Mouse (Mus musculus) intestine, embryonic 15.5 days (tissue): ENCODE data around the gene Aif1. TPM values are rescaled to one million over a fixed set of nuclear protein-coding genes. Genes with fewer than 3 reads are reported as not detected.

Experiments
- ATAC-seq: fragments of 200-750 bp; cut with Nextera tagmentation; 2 replicates; pipeline ENCODE4 v1.8.0; 2017; ENCODE audit warnings: moderate TSS enrichment, moderate library complexity
- H3K27ac ChIP-seq: fragments of 300-500 bp; sonication (generic); 2 replicates; pipeline ENCODE4 v1.5.1; 2015; ENCODE audit warnings: mild to moderate bottlenecking, inconsistent platforms
- H3K27me3 ChIP-seq: fragments of 300-500 bp; sonication (generic); replicated peaks from 2 replicates; pipeline ENCODE4 v1.6.1; 2015; ENCODE audit warnings: inconsistent platforms
- H3K36me3 ChIP-seq: fragments of 300-500 bp; sonication (generic); 2 replicates; pipeline ENCODE4 v1.6.1; 2015; ENCODE audit warnings: inconsistent platforms
- H3K4me1 ChIP-seq: fragments of 300-500 bp; sonication (generic); replicated peaks from 2 replicates; pipeline ENCODE4 v1.6.1; 2015; ENCODE audit warnings: inconsistent platforms
- H3K4me2 ChIP-seq: fragments of 300-500 bp; sonication (generic); replicated peaks from 2 replicates; pipeline ENCODE4 v1.6.1; 2015; ENCODE audit warnings: mild to moderate bottlenecking, inconsistent platforms
- H3K4me3 ChIP-seq: fragments of 300-500 bp; sonication (generic); replicated peaks from 2 replicates; pipeline ENCODE4 v1.5.1; 2015; ENCODE audit warnings: inconsistent platforms
- H3K9ac ChIP-seq: fragments of 300-500 bp; sonication (generic); 2 replicates; pipeline ENCODE4 v1.6.1; 2015; ENCODE audit warnings: inconsistent platforms
- H3K9me3 ChIP-seq: fragments of 300-500 bp; sonication (generic); 2 replicates; pipeline ENCODE4 v1.6.1; 2016; ENCODE audit warnings: inconsistent platforms
- WGBS: fragments of 180-500 bp; shearing (Covaris S2); methylation state at CpG from one replicate; pipeline ENCODE4 v1.1.7; 2015; 5-methylcytosine and 5-hydroxymethylcytosine counted together
- polyA plus RNA-seq: library from polyadenylated mRNA; unstranded; fragments of >200 nt; fragmentation: Nextera tagmentation; extraction: Ambion mirVana; gene quantifications from 2 replicates; pipeline ENCODE4 v1.2.1, GENCODE M21; 2015

The Aif1 gene
- 20.6 and 21.7 TPM in 2 replicates for polyA plus RNA-seq

- Histone ChIP-seq H3K4me3 (no peak within 1 kb of the TSS), H3K36me3 (no peaks in the 10 kb centered on the region), H3K27ac (no peak within 1 kb of the TSS), H3K9ac (no peak within 1 kb of the TSS), H3K4me1 (0 out of 2 replicates have a peak, but pooled peaks cover 2% of the 10 kb centered on the region), H3K9me3 (no peaks in the 10 kb centered on the region), H3K27me3 (no peaks in the 10 kb centered on the region), H3K4me2 (no peak within 1 kb of the TSS)
- 55% methylated on average over 2 of the region's 2 CpGs for WGBS
- ATAC-seq, result no peak
Observed at GRCm38 (mm10) chr17:35175968-35176367, at the start of gene Aif1. Gene Aif1, minus strand, starts transcription at chr17:35176068.

GRCm38 (mm10) chr17:35225456-35225855 is 49.6 kb upstream of the Aif1 start:
- no peak overlapping the region for H3K27ac ChIP-seq
- H3K9me3 ChIP-seq, result no peaks in the 10 kb centered on the region
- H3K27me3 ChIP-seq, result no peaks in the 10 kb centered on the region
- H3K4me3 ChIP-seq, result no peak overlapping the region
- ATAC-seq, result no peak
- no peak overlapping the region for H3K9ac ChIP-seq
- H3K4me2 ChIP-seq, result no peak overlapping the region
- WGBS, result 93% methylated on average over 5 of the region's 5 CpGs
- H3K36me3 ChIP-seq, result peaks cover 15% of the 10 kb centered on the region
- H3K4me1 ChIP-seq, result peaks cover 11% of the 10 kb centered on the region

- WGBS, result 94% methylated on average over 4 of the region's 4 CpGs
- Histone ChIP-seq H3K4me2 (no peak overlapping the region), H3K27me3 (no peaks in the 10 kb centered on the region), H3K36me3 (peaks cover 18% of the 10 kb centered on the region), H3K9ac (no peak overlapping the region), H3K9me3 (no peaks in the 10 kb centered on the region), H3K27ac (no peak overlapping the region), H3K4me3 (no peak overlapping the region), H3K4me1 (peaks cover 19% of the 10 kb centered on the region)
- ATAC-seq, result no peak
Observed at GRCm38 (mm10) chr17:35224641-35225040, 48.8 kb upstream of the Aif1 start.

GRCm38 (mm10) chr17:35222299-35222698 is 46.4 kb upstream of the Aif1 start:
- Histone ChIP-seq H3K4me3 (no peak overlapping the region), H3K9ac (no peak overlapping the region), H3K4me2 (no peak overlapping the region), H3K4me1 (peaks cover 14% of the 10 kb centered on the region), H3K9me3 (no peaks in the 10 kb centered on the region), H3K27ac (no peak overlapping the region), H3K27me3 (no peaks in the 10 kb centered on the region), H3K36me3 (peaks cover 8% of the 10 kb centered on the region; the same call in 1 of the 2 replicates)
- no peak for ATAC-seq
- WGBS, result 49% methylated on average over 6 of the region's 6 CpGs

DNA sequence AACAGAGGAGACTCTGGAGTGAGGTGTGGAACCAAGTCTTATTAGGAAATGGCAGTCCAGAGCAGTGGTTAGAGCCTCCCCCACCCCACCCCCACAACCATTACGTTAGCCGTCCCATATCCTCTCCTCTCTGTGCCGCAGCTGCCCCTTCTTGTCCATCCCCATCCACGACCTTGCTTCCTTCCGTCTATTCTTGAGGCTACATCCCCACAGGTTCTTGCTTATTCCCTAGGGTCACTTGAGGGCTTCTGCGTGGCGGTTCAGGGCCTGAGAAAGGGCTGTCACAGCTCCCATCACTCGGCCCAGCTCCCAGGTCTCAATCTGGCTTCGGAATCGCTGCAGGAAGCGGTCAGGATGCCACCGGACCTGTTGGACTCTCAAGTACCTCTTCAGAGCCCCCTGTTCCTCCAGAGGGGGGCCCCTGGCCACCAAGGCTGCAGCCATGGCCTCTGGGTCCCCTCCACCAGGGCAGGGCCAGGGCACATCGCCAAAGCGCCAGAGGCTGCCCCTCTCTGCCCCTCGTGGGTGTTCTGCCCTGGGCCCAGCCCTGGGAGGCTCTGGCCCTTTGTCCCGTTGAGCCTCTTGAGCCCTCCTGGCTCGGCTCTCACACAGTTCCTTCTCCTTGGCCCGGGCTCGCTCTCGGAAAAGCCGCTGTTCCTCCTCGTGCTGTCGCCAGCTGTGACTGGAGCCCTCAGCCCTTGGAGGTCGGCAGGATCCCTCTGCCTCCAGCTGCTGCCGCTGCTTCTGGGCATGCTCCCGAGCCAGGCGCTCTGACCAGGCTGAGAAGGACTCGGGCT is 44.5 kb upstream of the Aif1 start, which contains the start of gene Gm16181:
Gene Gm16181, plus strand, starts transcription at position 679 of the 797 bp plus-strand sequence.
- Histone ChIP-seq H3K4me3 (no peak within 1 kb of the TSS), H3K4me2 (0 out of 2 replicates have a peak within 1 kb of the TSS, but pooled peaks have one; percentile 14), H3K36me3 (peaks cover 8% of the 10 kb centered on the region; the same call in 1 of the 2 replicates), H3K27ac (peak within 1 kb of the TSS; percentile 85), H3K27me3 (no peaks in the 10 kb centered on the region), H3K9me3 (no peaks in the 10 kb centered on the region), H3K9ac (peak within 1 kb of the TSS; percentile 28; the same call in 1 of the 2 replicates), H3K4me1 (peaks cover 14% of the 10 kb centered on the region)
- peak; percentile 60 for ATAC-seq
- 57% methylated on average over 28 of the region's 28 CpGs for whole genome bisulfite sequencing

DNA sequence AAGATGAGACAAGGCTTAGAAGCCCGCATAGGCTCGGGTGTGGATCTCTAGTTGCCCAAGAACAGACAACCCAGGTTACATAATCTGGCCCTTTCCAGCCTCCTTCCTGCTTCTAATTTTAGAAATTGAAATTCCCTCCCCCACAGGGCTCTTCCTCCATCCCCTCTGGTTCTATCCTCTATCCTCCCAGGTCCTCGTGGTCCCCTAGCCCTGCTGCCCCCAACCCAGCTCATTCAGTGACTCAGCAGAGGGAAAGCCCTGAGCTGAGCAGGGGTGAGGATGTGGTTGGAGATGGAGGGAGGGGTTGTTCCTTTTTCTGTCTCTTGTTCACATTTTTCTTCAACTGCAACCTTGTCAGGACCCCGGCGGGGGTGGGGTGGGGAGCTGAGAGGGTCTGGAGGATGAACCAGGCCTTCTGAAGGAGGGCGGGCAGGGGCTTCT is 43.8 kb upstream of the Aif1 start:
- Histone ChIP-seq H3K27ac (no peak overlapping the region), H3K27me3 (no peaks in the 10 kb centered on the region), H3K9ac (no peak overlapping the region), H3K4me3 (no peak overlapping the region), H3K4me2 (no peak overlapping the region), H3K4me1 (peaks cover 14% of the 10 kb centered on the region), H3K36me3 (peaks cover 8% of the 10 kb centered on the region; the same call in 1 of the 2 replicates), H3K9me3 (no peaks in the 10 kb centered on the region)
- 73% methylated on average over 6 of the region's 6 CpGs for WGBS
- no peak for ATAC-seq

- Histone ChIP-seq H3K36me3 (peaks cover 8% of the 10 kb centered on the region; the same call in 1 of the 2 replicates), H3K9me3 (no peaks in the 10 kb centered on the region), H3K4me2 (no peak overlapping the region), H3K9ac (no peak overlapping the region), H3K4me1 (peaks cover 14% of the 10 kb centered on the region), H3K27ac (no peak overlapping the region), H3K27me3 (no peaks in the 10 kb centered on the region), H3K4me3 (no peak overlapping the region)
- WGBS, result 76% methylated on average over 18 of the region's 18 CpGs
- no peak for ATAC-seq
Observed at GRCm38 (mm10) chr17:35218516-35219193, 42.8 kb upstream of the Aif1 start.

DNA sequence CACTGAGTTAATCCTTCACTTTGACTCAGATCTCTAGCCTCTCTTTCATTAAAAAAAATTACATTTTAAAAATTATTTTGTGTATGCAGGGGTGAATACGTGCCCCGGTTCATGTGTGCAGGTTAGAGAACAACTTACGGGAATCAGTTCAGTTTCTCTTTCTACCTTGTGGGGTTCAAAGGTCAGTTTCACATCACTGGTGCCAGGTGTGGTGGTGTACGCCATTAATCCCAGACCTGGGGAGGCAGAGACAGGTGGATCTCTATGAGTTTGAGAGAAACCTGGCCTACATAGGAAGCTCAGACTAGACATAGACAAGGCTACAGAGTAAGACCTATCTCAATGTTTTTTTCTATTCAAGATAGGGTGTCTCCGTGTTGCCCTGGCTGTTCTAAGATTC is 37.2 kb upstream of the Aif1 start:
- ATAC-seq, result no peak
- no peaks in the 10 kb centered on the region for H3K36me3 ChIP-seq
- no peaks in the 10 kb centered on the region for H3K9me3 ChIP-seq
- H3K27me3 ChIP-seq, result no peaks in the 10 kb centered on the region
- WGBS, result 83% methylated on average over 5 of the region's 5 CpGs
- no peak overlapping the region for H3K4me2 ChIP-seq
- H3K4me1 ChIP-seq, result no peaks in the 10 kb centered on the region
- no peak overlapping the region for H3K4me3 ChIP-seq
- H3K27ac ChIP-seq, result no peak overlapping the region
- H3K9ac ChIP-seq, result no peak overlapping the region

- H3K4me2 ChIP-seq, result no peak overlapping the region
- H3K4me1 ChIP-seq, result no peaks in the 10 kb centered on the region
- no peaks in the 10 kb centered on the region for H3K27me3 ChIP-seq
- no peaks in the 10 kb centered on the region for H3K36me3 ChIP-seq
- H3K9ac ChIP-seq, result no peak overlapping the region
- WGBS, result 57% methylated on average over 3 of the region's 3 CpGs
- no peak overlapping the region for H3K4me3 ChIP-seq
- ATAC-seq, result no peak
- no peaks in the 10 kb centered on the region for H3K9me3 ChIP-seq
- no peak overlapping the region for H3K27ac ChIP-seq
Observed at GRCm38 (mm10) chr17:35210593-35210992, 34.7 kb upstream of the Aif1 start.

GRCm38 (mm10) chr17:35209785-35210535 is 34.1 kb upstream of the Aif1 start:
- H3K9ac ChIP-seq, result no peak overlapping the region
- no peak overlapping the region for H3K4me3 ChIP-seq
- ATAC-seq, result no peak
- no peaks in the 10 kb centered on the region for H3K9me3 ChIP-seq
- H3K27me3 ChIP-seq, result 0 out of 2 replicates have a peak, but pooled peaks cover 2% of the 10 kb centered on the region
- no peak overlapping the region for H3K4me2 ChIP-seq
- H3K27ac ChIP-seq, result no peak overlapping the region
- H3K4me1 ChIP-seq, result no peaks in the 10 kb centered on the region
- no peaks in the 10 kb centered on the region for H3K36me3 ChIP-seq
- 79% methylated on average over 12 of the region's 12 CpGs for WGBS

- Histone ChIP-seq H3K4me1 (no peaks in the 10 kb centered on the region), H3K9ac (no peak overlapping the region), H3K9me3 (no peaks in the 10 kb centered on the region), H3K4me2 (no peak overlapping the region), H3K36me3 (no peaks in the 10 kb centered on the region), H3K27ac (no peak overlapping the region), H3K27me3 (peaks cover 29% of the 10 kb centered on the region), H3K4me3 (no peak overlapping the region)
- WGBS, result 56% methylated on average over 10 of the region's 10 CpGs
- no peak for ATAC-seq
Observed at GRCm38 (mm10) chr17:35205380-35205769, 29.5 kb upstream of the Aif1 start.
